Mouse (Mus musculus) adrenal gland, postnatal 25 days (tissue): ENCODE results near the gene Wipf2. TPM values are rescaled to one million over a fixed set of nuclear protein-coding genes. Genes with fewer than 3 reads are reported as not detected.
"Not testable (repeated sequence)": the region's sequence is repeated elsewhere in the genome, so short reads cannot be mapped to it uniquely, and the experiment has no call there.

ENCODE experiments used
- DNase-seq: peaks from one replicate; pipeline ENCODE4 v3.0.0; 2021; ENCODE audit warnings: mixed read lengths
- total RNA-seq: library from RNA; stranded (reverse); gene quantifications from 2 replicates; pipeline ENCODE4 v1.2.3, GENCODE M21; 2021

The Wipf2 gene
- total RNA-seq, 1 experiment from 2014 or later, result 26.4 TPM

GRCm38 (mm10) chr11:98910415-98910814, 47.0 kb downstream of the Wipf2 start:
- no peak for DNase-seq

- DNase-seq, result no peak
Observed at GRCm38 (mm10) chr11:98911498-98911897, 48.1 kb downstream of the Wipf2 start.

- no peak for DNase-seq
Observed at GRCm38 (mm10) chr11:98914196-98914595, 50.8 kb downstream of the Wipf2 start.

GRCm38 (mm10) chr11:98916376-98916775, 52.9 kb downstream of the Wipf2 start:
- DNase-seq, result not testable (repeated sequence)

- no peak for DNase-seq
Observed at GRCm38 (mm10) chr11:98917428-98918005, 54.1 kb downstream of the Wipf2 start.

GRCm38 (mm10) chr11:98918231-98918630, 54.8 kb downstream of the Wipf2 start:
- no peak for DNase-seq

- DNase-seq, result no peak
Observed at GRCm38 (mm10) chr11:98919009-98919408, 55.6 kb downstream of the Wipf2 start.

GRCm38 (mm10) chr11:98921813-98922212, 58.4 kb downstream of the Wipf2 start:
- not testable (repeated sequence) for DNase-seq

- peak; percentile 57 for DNase-seq
Observed at GRCm38 (mm10) chr11:98922307-98922706, 58.9 kb downstream of the Wipf2 start.

- not testable (repeated sequence) for DNase-seq
Observed at GRCm38 (mm10) chr11:98922851-98923711, 59.6 kb downstream of the Wipf2 start.

GRCm38 (mm10) chr11:98924633-98925175, 61.3 kb downstream of the Wipf2 start:
- no peak for DNase-seq

- no peak for DNase-seq
Observed at GRCm38 (mm10) chr11:98925265-98925721, 61.9 kb downstream of the Wipf2 start.

GRCm38 (mm10) chr11:98925868-98926311, 62.5 kb downstream of the Wipf2 start:
- DNase-seq, result no peak

GRCm38 (mm10) chr11:98926553-98926952, 63.1 kb downstream of the Wipf2 start:
- DNase-seq, result no peak

- no peak for DNase-seq
Observed at GRCm38 (mm10) chr11:98927438-98928076, 64.1 kb downstream of the Wipf2 start, which contains the start of gene Rara. Gene Rara (plus strand): TSS chr11:98927818.

- no peak for DNase-seq
Observed at GRCm38 (mm10) chr11:98928186-98928893, 64.9 kb downstream of the Wipf2 start.

- DNase-seq, result no peak
Observed at GRCm38 (mm10) chr11:98929503-98929902, 66.1 kb downstream of the Wipf2 start.

GRCm38 (mm10) chr11:98930127-98930601, 66.7 kb downstream of the Wipf2 start:
- DNase-seq, result no peak

- no peak for DNase-seq
Observed at GRCm38 (mm10) chr11:98930773-98931512, 67.5 kb downstream of the Wipf2 start.

GRCm38 (mm10) chr11:98931513-98932292, 68.3 kb downstream of the Wipf2 start:
- no peak for DNase-seq
